ENCODE assay signal across 9 mouse cellular contexts in the genomic region with DNA sequence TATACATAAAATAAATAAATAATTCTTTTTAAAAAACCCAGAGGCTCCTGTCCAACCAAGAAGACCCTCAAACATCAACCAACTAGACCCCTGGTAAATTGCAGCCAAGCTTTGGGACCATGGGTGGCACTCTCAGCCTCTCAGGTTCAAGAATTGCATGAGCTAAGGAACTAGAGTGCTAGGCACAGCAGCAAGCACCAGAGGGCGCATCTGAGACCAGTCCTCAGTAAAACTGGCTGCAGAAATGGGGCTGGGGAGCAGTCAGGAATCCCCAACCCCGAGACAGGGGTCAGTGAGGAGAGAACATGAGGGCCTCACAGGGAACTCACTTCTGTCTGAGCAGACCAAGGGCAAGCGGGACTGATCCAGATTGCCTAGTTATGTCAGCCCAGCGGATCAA. TPM values are rescaled to one million over a fixed set of nuclear protein-coding genes. Genes with fewer than 3 reads are reported as not detected.
DNase-seq lines count a peak whose midpoint lies in the region; ATAC-seq lines count a peak whose summit lies in the region.
"Had no signal": no experiment of that assay in that cellular context is flagged by ENCODE, and none has a peak within 500 bp of the region (broad histone marks: within the 10 kb centered on the region; RNA-seq: fewer than 3 reads in every experiment).

No protein-coding gene starts in this region.

- intact Hi-C loops in left cerebral cortex, postnatal 14 days (cut with DNase I), result loop anchor here (2.0 to 5.0 kb wide), 3 partner anchors 27 to 477 kb away; no protein-coding TSS in a partner anchor

- ATAC-seq in intestine, embryonic 14.5 days (replicated peaks; ENCODE audit: low FRiP score, low TSS enrichment, low read depth), result no peak
- ATAC-seq in intestine, embryonic 16.5 days, result no peak
- 0 out of 2 replicates have a peak, but pooled peaks have one; percentile 18 for ATAC-seq in hindbrain, embryonic 14.5 days (ENCODE audit: low FRiP score)
- ATAC-seq in monocyte, adult 5-6 weeks (replicated peaks; ENCODE audit: insufficient number of reproducible peaks, low FRiP score, low TSS enrichment, poor library complexity, severe bottlenecking), result peak; percentile 65

- H3K27ac ChIP-seq in intestine, embryonic 14.5 days (ENCODE audit: low read depth), result no peak overlapping the region
- H3K27ac ChIP-seq in intestine, embryonic 16.5 days (ENCODE audit: low read length), result no peak overlapping the region
- no peak overlapping the region for H3K27ac ChIP-seq in hindbrain, embryonic 14.5 days
- H3K27ac ChIP-seq: midbrain, embryonic 12.5 days had no signal

- no peak overlapping the region for H3K9ac ChIP-seq in intestine, embryonic 14.5 days (ENCODE audit: low read length)
- no peak overlapping the region for H3K9ac ChIP-seq in intestine, embryonic 16.5 days (ENCODE audit: low read depth, low read length)
- no peak overlapping the region for H3K9ac ChIP-seq in hindbrain, embryonic 14.5 days
- H3K9ac ChIP-seq: midbrain, embryonic 12.5 days had no signal

- peaks cover 6% of the 10 kb centered on the region; the same call in 1 of the 2 replicates for H3K4me1 ChIP-seq in intestine, embryonic 14.5 days (replicated peaks; ENCODE audit: control insufficient read depth, insufficient read depth, low read length)
- peaks cover 7% of the 10 kb centered on the region for H3K4me1 ChIP-seq in intestine, embryonic 16.5 days (ENCODE audit: control insufficient read depth, insufficient read depth, low read length)
- peaks cover 4% of the 10 kb centered on the region; the same call in 1 of the 2 replicates for H3K4me1 ChIP-seq in hindbrain, embryonic 14.5 days (replicated peaks; ENCODE audit: control insufficient read depth, insufficient read depth, low read length)

- 15% methylated on average over 4 of the region's 4 CpGs for WGBS in intestine, embryonic 14.5 days
- WGBS in intestine, embryonic 16.5 days, result 18% methylated on average over 4 of the region's 4 CpGs
- WGBS in hindbrain, embryonic 14.5 days, result 18% methylated on average over 4 of the region's 4 CpGs

- no peak overlapping the region for H3K4me2 ChIP-seq in intestine, embryonic 14.5 days (ENCODE audit: low read length)
- H3K4me2 ChIP-seq in intestine, embryonic 16.5 days (ENCODE audit: low read depth, low read length), result no peak overlapping the region
- H3K4me2 ChIP-seq in hindbrain, embryonic 14.5 days (replicated peaks), result no peak overlapping the region
- H3K4me2 ChIP-seq: midbrain, embryonic 12.5 days had no signal

- no peak overlapping the region for H3K4me3 ChIP-seq in intestine, embryonic 14.5 days (ENCODE audit: low read depth, low read length)
- no peak overlapping the region for H3K4me3 ChIP-seq in intestine, embryonic 16.5 days (ENCODE audit: low read length)
- H3K4me3 ChIP-seq in hindbrain, embryonic 14.5 days (replicated peaks; ENCODE audit: low read length), result no peak overlapping the region
- H3K4me3 ChIP-seq: midbrain, embryonic 12.5 days had no signal

- H3K36me3 ChIP-seq in intestine, embryonic 14.5 days (ENCODE audit: control insufficient read depth, insufficient read depth, low read length), result no peaks in the 10 kb centered on the region
- no peaks in the 10 kb centered on the region for H3K36me3 ChIP-seq in intestine, embryonic 16.5 days (ENCODE audit: control insufficient read depth, insufficient read depth, low read length)
- H3K36me3 ChIP-seq in hindbrain, embryonic 14.5 days (replicated peaks; ENCODE audit: control insufficient read depth, insufficient read depth), result no peaks in the 10 kb centered on the region
- H3K36me3 ChIP-seq: midbrain, embryonic 12.5 days had no signal

- peaks cover 19% of the 10 kb centered on the region for H3K27me3 ChIP-seq in intestine, embryonic 14.5 days (replicated peaks; ENCODE audit: control insufficient read depth, insufficient read depth, low read length)
- H3K27me3 ChIP-seq in intestine, embryonic 16.5 days (replicated peaks; ENCODE audit: control insufficient read depth, insufficient read depth, low read length), result peaks cover 13% of the 10 kb centered on the region
- H3K27me3 ChIP-seq in hindbrain, embryonic 14.5 days (ENCODE audit: control insufficient read depth, insufficient read depth, low read length), result peaks cover 18% of the 10 kb centered on the region

- DNase-seq in intestine, embryonic 14.5 days (ENCODE audit: low spot score), result peak; percentile 75
- DNase-seq in T-cell, adult 2 months (ENCODE audit: low spot score), result peak; percentile 29
- peak; percentile 78 for DNase-seq in embryo, embryonic 11 days
- peak; percentile 78 for DNase-seq in hindbrain, embryonic 14.5 days (ENCODE audit: low spot score)
- DNase-seq in left cerebral cortex, postnatal 14 days (ENCODE audit: low spot score in 2 of 2), result peak; percentile 73 to 76
- peak; percentile 26 for DNase-seq in testis, postnatal 14 days (ENCODE audit: low spot score)

- H3K9me3 ChIP-seq in intestine, embryonic 14.5 days (ENCODE audit: control insufficient read depth, low read length), result no peaks in the 10 kb centered on the region
- H3K9me3 ChIP-seq in intestine, embryonic 16.5 days (ENCODE audit: control insufficient read depth, low read length), result no peaks in the 10 kb centered on the region
- no peaks in the 10 kb centered on the region for H3K9me3 ChIP-seq in hindbrain, embryonic 14.5 days (ENCODE audit: control insufficient read depth, low read length)
- H3K9me3 ChIP-seq: midbrain, embryonic 12.5 days had no signal

RNA-seq across cellular contexts. Expression of a gene that starts 4.8 kb away (rescaled TPM):
- 0.35 TPM in 1 of 2 replicates, not detected in the other for polyA plus RNA-seq in intestine, embryonic 14.5 days (2014; fragmentation: Nextera tagmentation; extraction: Ambion mirVana)
- polyA plus RNA-seq in intestine, embryonic 16.5 days (2015; fragmentation: Nextera tagmentation; extraction: Ambion mirVana), result not detected in 2 replicates
- polyA plus RNA-seq in hindbrain, embryonic 14.5 days (2014; fragmentation: Nextera tagmentation; extraction: Ambion mirVana), result not detected in 2 replicates
- 1 to 10 TPM in 1 of 2 experiments, under 1 TPM in 1; 0.66 to 2.1 TPM for total RNA-seq in left cerebral cortex, postnatal 14 days (2021)
- not detected in 3 replicates for total RNA-seq in monocyte, adult 5-6 weeks (2017)
- polyA plus RNA-seq: midbrain, embryonic 12.5 days had no signal

RNA-seq across cellular contexts. Expression of a gene that starts 6.8 kb away (rescaled TPM):
- polyA plus RNA-seq in intestine, embryonic 14.5 days (2014; fragmentation: Nextera tagmentation; extraction: Ambion mirVana), result 0.08 TPM in 1 of 2 replicates, not detected in the other
- polyA plus RNA-seq in intestine, embryonic 16.5 days (2015; fragmentation: Nextera tagmentation; extraction: Ambion mirVana), result 0.04 TPM in 1 of 2 replicates, not detected in the other
- polyA plus RNA-seq in hindbrain, embryonic 14.5 days (2014; fragmentation: Nextera tagmentation; extraction: Ambion mirVana), result 0.13 and 0.17 TPM in 2 replicates
- total RNA-seq in left cerebral cortex, postnatal 14 days (2021), result 1 to 10 TPM; 1.0 to 1.1 TPM
- total RNA-seq in monocyte, adult 5-6 weeks (2017), result 0.64 to 1.6 TPM (median 1.1 TPM) in 3 replicates

RNA-seq across cellular contexts. Expression of a gene that starts 37.8 kb away (rescaled TPM):
- 90.6 and 99.5 TPM in 2 replicates for polyA plus RNA-seq in intestine, embryonic 14.5 days (2014; fragmentation: Nextera tagmentation; extraction: Ambion mirVana)
- polyA plus RNA-seq in intestine, embryonic 16.5 days (2015; fragmentation: Nextera tagmentation; extraction: Ambion mirVana), result 165 and 182 TPM in 2 replicates
- 98.2 and 116 TPM in 2 replicates for polyA plus RNA-seq in hindbrain, embryonic 14.5 days (2014; fragmentation: Nextera tagmentation; extraction: Ambion mirVana)
- 10 to 100 TPM; 73.0 to 78.7 TPM for total RNA-seq in left cerebral cortex, postnatal 14 days (2021)
- total RNA-seq in monocyte, adult 5-6 weeks (2017), result 1.6 to 7.8 TPM (median 2.7 TPM) in 3 replicates

RNA-seq across cellular contexts. Expression of a gene that starts 39.6 kb away (rescaled TPM):
- not detected in 2 replicates for polyA plus RNA-seq in intestine, embryonic 14.5 days (2014; fragmentation: Nextera tagmentation; extraction: Ambion mirVana)
- polyA plus RNA-seq in intestine, embryonic 16.5 days (2015; fragmentation: Nextera tagmentation; extraction: Ambion mirVana), result 0.05 and 0.09 TPM in 2 replicates
- not detected in 2 replicates for polyA plus RNA-seq in hindbrain, embryonic 14.5 days (2014; fragmentation: Nextera tagmentation; extraction: Ambion mirVana)
- 1 to 10 TPM; 1.8 to 2.9 TPM for total RNA-seq in left cerebral cortex, postnatal 14 days (2021)
- not detected in 3 replicates for total RNA-seq in monocyte, adult 5-6 weeks (2017)
- polyA plus RNA-seq: midbrain, embryonic 12.5 days had no signal

Comparison
In these comparisons a context has a peak if more than half of its experiments do, and no peak if none do; other contexts are left out.
1. ATAC-seq: peak in hindbrain, embryonic 14.5 days (single experiment) and monocyte, adult 5-6 weeks (single experiment); none in intestine, embryonic 14.5 days (single experiment) and intestine, embryonic 16.5 days (single experiment).
2. DNase-seq: peak in every context shown above with its lines; median percentile 78 in embryo, embryonic 11 days; 78 in hindbrain, embryonic 14.5 days; 75 in intestine, embryonic 14.5 days; 74 in left cerebral cortex, postnatal 14 days; 29 in T-cell, adult 2 months; 26 in testis, postnatal 14 days.